Mouse (Mus musculus): ENCODE data around the gene Usp22.

- TF ChIP-seq CTCF (IDR thresholded peaks at IDR 0.05; ENCODE audit: low read depth) (no peak), EP300 (IDR thresholded peaks at IDR 0.05; ENCODE audit: low read depth) (no peak)
These were observed 51.0 kb downstream of the Usp22 start for GRCm38 (mm10) chr11:61123886-61124285.

Data from heart, postnatal 0 days (tissue).